Mouse (Mus musculus): ENCODE results near the gene Dennd2c.

DNA sequence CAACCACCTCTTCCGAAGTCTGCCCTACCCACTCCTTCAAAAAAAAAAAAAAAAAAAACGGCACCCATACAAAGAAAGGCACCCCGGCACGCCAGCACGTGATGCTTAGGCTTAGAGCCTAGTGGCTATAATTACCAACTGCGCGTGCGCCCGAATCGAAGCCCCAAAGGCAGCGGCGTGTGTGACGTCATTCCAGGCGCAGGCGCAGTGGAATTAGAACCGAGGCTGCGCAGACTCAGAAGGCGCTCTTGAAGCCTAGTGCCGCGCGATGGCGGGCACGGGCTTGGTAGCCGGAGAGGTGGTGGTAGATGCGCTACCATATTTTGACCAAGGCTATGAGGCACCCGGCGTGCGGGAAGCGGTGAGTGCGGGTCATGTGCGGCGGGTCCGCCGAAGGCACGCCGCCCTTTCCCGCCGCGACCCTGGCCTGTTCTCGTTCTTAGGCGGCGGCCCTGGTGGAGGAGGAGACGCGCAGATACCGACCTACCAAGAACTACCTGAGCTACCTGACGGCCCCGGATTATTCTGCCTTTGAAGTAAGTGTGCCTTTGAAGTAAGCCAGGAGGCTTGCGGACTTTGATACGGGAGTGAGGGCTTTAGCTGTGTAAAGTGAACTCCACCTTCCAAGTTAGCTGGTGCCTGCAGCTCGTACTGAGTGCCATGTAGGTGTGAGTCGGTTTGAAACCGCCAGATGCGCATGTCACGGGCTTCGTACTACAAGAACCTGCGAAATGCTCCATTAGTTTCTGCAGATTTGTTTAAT is 69.3 kb downstream of the Dennd2c start, which contains the start of gene Bcas2:
- peak; percentile 67 for TF ChIP-seq POLR2A (IDR thresholded peaks at IDR 0.05; ENCODE audit: insufficient read depth, low read depth, low read length)
- no peak for TF ChIP-seq CTCF (IDR thresholded peaks at IDR 0.05; ENCODE audit: insufficient read depth, low read depth, low read length)
